Comparison of ENCODE assay signal across 24 mouse cellular contexts in the genomic region with DNA sequence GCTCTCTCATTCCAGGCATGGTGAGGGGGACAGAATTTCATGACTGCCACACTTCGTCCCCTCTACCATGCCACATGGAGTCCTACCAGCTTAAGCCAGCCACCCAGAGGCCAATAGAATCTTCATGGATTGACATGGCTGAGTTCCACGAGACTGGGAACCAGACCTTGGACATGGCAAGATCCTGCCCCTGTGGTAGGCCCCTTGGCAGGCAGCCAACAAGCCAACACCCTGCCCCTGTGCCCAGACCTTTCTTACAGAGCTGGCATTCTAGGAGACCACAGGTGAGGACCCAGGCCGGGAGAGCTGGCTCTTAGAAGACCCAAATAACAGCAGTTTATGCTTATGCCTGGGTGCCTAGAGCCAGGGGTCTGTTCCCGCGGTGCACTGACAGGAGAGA. TPM values are rescaled to one million over a fixed set of nuclear protein-coding genes. Genes with fewer than 3 reads are reported as not detected.
DNase-seq lines count a peak whose midpoint lies in the region; ATAC-seq lines count a peak whose summit lies in the region.
"Had no signal": no experiment of that assay in that cellular context is flagged by ENCODE, and none has a peak within 500 bp of the region (broad histone marks: within the 10 kb centered on the region; RNA-seq: fewer than 3 reads in every experiment).

No protein-coding gene starts in this region.

- H3K4me1 ChIP-seq in stomach, embryonic 16.5 days (ENCODE audit: control insufficient read depth, insufficient read depth, low read length), result peaks cover 12% of the 10 kb centered on the region; the same call in 1 of the 2 replicates
- H3K4me1 ChIP-seq: embryonic facial prominence, embryonic 13.5 days; forebrain, embryonic 15.5 days; hindbrain, embryonic 13.5 days; neural tube, embryonic 15.5 days had no signal

- peak overlapping the region; percentile 88 for H3K27ac ChIP-seq in stomach, embryonic 16.5 days (ENCODE audit: low read length)
- H3K27ac ChIP-seq: embryonic facial prominence, embryonic 13.5 days; forebrain, embryonic 15.5 days; hindbrain, embryonic 13.5 days; neural tube, embryonic 15.5 days had no signal

- no peaks in the 10 kb centered on the region for H3K27me3 ChIP-seq in stomach, embryonic 16.5 days (ENCODE audit: control insufficient read depth, insufficient read depth, low read length)
- H3K27me3 ChIP-seq: embryonic facial prominence, embryonic 13.5 days; forebrain, embryonic 15.5 days; hindbrain, embryonic 13.5 days; neural tube, embryonic 15.5 days had no signal

- no peak for ATAC-seq in stomach, embryonic 16.5 days (ENCODE audit: insufficient read depth, low FRiP score)
- ATAC-seq: forebrain, embryonic 15.5 days had no signal

- H3K4me3 ChIP-seq in stomach, embryonic 16.5 days (replicated peaks; ENCODE audit: low read length), result no peak overlapping the region
- H3K4me3 ChIP-seq: embryonic facial prominence, embryonic 13.5 days; forebrain, embryonic 15.5 days; hindbrain, embryonic 13.5 days; megakaryocyte, embryonic 14.5 days; neural tube, embryonic 15.5 days had no signal

- H3K9ac ChIP-seq in stomach, embryonic 16.5 days (ENCODE audit: low read length), result no peak overlapping the region
- H3K9ac ChIP-seq: embryonic facial prominence, embryonic 13.5 days; forebrain, embryonic 15.5 days; hindbrain, embryonic 13.5 days; neural tube, embryonic 15.5 days had no signal

- DNase-seq in left cerebral cortex, postnatal 4 days, result peak; percentile 17
- no peak for DNase-seq in left cerebral cortex, adult 18-20 months (ENCODE audit: low spot score in 2 of 2)
- peak; percentile 62 for DNase-seq in kidney, adult 9 months
- DNase-seq in kidney, postnatal 14 days, result peak; percentile 68
- DNase-seq in adrenal gland, postnatal 14 days, result no peak
- DNase-seq in right cerebral cortex, postnatal 4 days, result no peak
- DNase-seq: adrenal gland, adult 2 months; cerebellum, adult 9-11 months; heart, postnatal 14 days; lung, adult 18-20 months; lung, postnatal 14 days; midbrain, embryonic 14.5 days; thymus, postnatal 36 days had no signal

- 51% methylated on average over 5 of the region's 5 CpGs for WGBS in stomach, embryonic 16.5 days

- intact Hi-C loops in left cerebral cortex, postnatal 4 days (cut with DNase I), result no loop called here

- H3K9me3 ChIP-seq in stomach, embryonic 16.5 days (replicated peaks; ENCODE audit: control insufficient read depth, low read length), result no peaks in the 10 kb centered on the region
- H3K9me3 ChIP-seq: embryonic facial prominence, embryonic 13.5 days; forebrain, embryonic 15.5 days; hindbrain, embryonic 13.5 days; megakaryocyte, embryonic 14.5 days; neural tube, embryonic 15.5 days had no signal

- no peak overlapping the region for H3K4me2 ChIP-seq in stomach, embryonic 16.5 days (ENCODE audit: low read depth, low read length)
- H3K4me2 ChIP-seq: embryonic facial prominence, embryonic 13.5 days; forebrain, embryonic 15.5 days; hindbrain, embryonic 13.5 days; neural tube, embryonic 15.5 days had no signal

- no peaks in the 10 kb centered on the region for H3K36me3 ChIP-seq in stomach, embryonic 16.5 days (ENCODE audit: control insufficient read depth, insufficient read depth, low read length)
- H3K36me3 ChIP-seq: embryonic facial prominence, embryonic 13.5 days; forebrain, embryonic 15.5 days; hindbrain, embryonic 13.5 days; neural tube, embryonic 15.5 days had no signal

RNA-seq across cellular contexts. Expression of a gene that starts 1.0 kb away (rescaled TPM):
- total RNA-seq in left cerebral cortex, postnatal 4 days (2021), result not detected
- total RNA-seq in left cerebral cortex, adult 18-20 months (2021), result not detected
- 19.3 and 25.1 TPM in 2 replicates for polyA plus RNA-seq in stomach, embryonic 16.5 days (2015; fragmentation: Nextera tagmentation; extraction: Ambion mirVana)
- total RNA-seq in adrenal gland, postnatal 14 days (2021), result not detected in 2 replicates
- total RNA-seq: adrenal gland, adult 2 months; gastrocnemius, postnatal 4 days; layer of hippocampus, postnatal 10 days; left cerebral cortex, postnatal 10 days had no signal
- polyA plus RNA-seq: C2C12; embryonic facial prominence, embryonic 13.5 days; forebrain, embryonic 15.5 days; hindbrain, embryonic 13.5 days; limb, embryonic 14.5 days; midbrain, embryonic 14.5 days; neural tube, embryonic 15.5 days had no signal

RNA-seq across cellular contexts. Expression of a gene that starts 6.8 kb away (rescaled TPM):
- total RNA-seq in left cerebral cortex, postnatal 4 days (2021), result 1 to 10 TPM in 1 of 2 experiments, under 1 TPM in 1; 0.74 to 1.4 TPM
- total RNA-seq in left cerebral cortex, adult 18-20 months (2021), result 1 to 10 TPM; 2.1 to 2.3 TPM
- polyA plus RNA-seq in stomach, embryonic 16.5 days (2015; fragmentation: Nextera tagmentation; extraction: Ambion mirVana), result 12.7 and 16.4 TPM in 2 replicates
- 14.0 and 15.8 TPM in 2 replicates for total RNA-seq in adrenal gland, postnatal 14 days (2021)

RNA-seq across cellular contexts. Expression of a gene that starts 52.1 kb away (rescaled TPM):
- total RNA-seq in left cerebral cortex, postnatal 4 days (2021), result 10 to 100 TPM; 12.5 to 12.8 TPM
- total RNA-seq in left cerebral cortex, adult 18-20 months (2021), result 10 to 100 TPM; 14.8 to 17.1 TPM
- 3.5 and 3.7 TPM in 2 replicates for polyA plus RNA-seq in stomach, embryonic 16.5 days (2015; fragmentation: Nextera tagmentation; extraction: Ambion mirVana)
- total RNA-seq in adrenal gland, postnatal 14 days (2021), result 11.0 and 12.1 TPM in 2 replicates

Comparison
In these comparisons a context has a peak if more than half of its experiments do, and no peak if none do; other contexts are left out.
1. DNase-seq: peak in left cerebral cortex, postnatal 4 days (single experiment), kidney, adult 9 months (single experiment) and kidney, postnatal 14 days (single experiment); none in left cerebral cortex, adult 18-20 months (0 of 2), adrenal gland, postnatal 14 days (single experiment) and right cerebral cortex, postnatal 4 days (single experiment).